Mouse (Mus musculus): Measurements from ENCODE around the gene Ctnna3. TPM values are rescaled to one million over a fixed set of nuclear protein-coding genes. Genes with fewer than 3 reads are reported as not detected.
"Not testable (repeated sequence)": the region's sequence is repeated elsewhere in the genome, so short reads cannot be mapped to it uniquely, and the experiment has no call there.

Ctnna3 gene
- polyA plus RNA-seq, 1 experiment from 2014 or later, result 1.7 TPM

DNA sequence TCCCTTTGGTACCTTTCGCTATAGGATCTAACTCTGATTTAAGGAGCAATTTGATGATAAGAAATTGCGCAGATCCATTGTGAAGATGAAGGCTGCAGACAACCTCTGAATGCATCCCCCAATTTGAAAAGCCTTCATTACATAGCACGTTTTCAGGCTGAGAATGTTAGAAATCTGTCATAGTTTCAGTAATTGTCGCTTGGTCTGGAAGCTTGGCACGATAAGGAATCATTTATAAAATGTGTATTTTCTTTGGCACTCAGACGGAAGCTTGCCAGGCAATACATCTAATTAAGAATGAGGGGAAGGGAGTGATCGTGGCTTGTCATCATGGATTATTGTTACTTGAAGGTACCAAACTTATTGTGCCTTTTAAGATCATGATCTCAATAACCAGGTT is 1511.1 kb downstream of the Ctnna3 start:
- Histone ChIP-seq H3K9me3 (ENCODE audit: control insufficient read depth, low read length) (no peaks in the 10 kb centered on the region), H3K4me3 (ENCODE audit: low read depth, low read length) (no peak overlapping the region), H3K4me1 (replicated peaks; ENCODE audit: control insufficient read depth, insufficient read depth, low read length) (no peaks in the 10 kb centered on the region), H3K9ac (ENCODE audit: low read length) (no peak overlapping the region), H3K4me2 (ENCODE audit: low read length) (no peak overlapping the region), H3K36me3 (ENCODE audit: control insufficient read depth, insufficient read depth, low read length) (no peaks in the 10 kb centered on the region), H3K27ac (ENCODE audit: low read depth) (no peak overlapping the region), H3K27me3 (replicated peaks; ENCODE audit: control insufficient read depth, insufficient read depth, low read length) (no peaks in the 10 kb centered on the region)
- DNase-seq (ENCODE audit: low spot score), result no peak
- WGBS, result 85% methylated on average over 7 of the region's 7 CpGs
- ATAC-seq (replicated peaks; ENCODE audit: low FRiP score, low TSS enrichment, low read depth), result no peak

DNA sequence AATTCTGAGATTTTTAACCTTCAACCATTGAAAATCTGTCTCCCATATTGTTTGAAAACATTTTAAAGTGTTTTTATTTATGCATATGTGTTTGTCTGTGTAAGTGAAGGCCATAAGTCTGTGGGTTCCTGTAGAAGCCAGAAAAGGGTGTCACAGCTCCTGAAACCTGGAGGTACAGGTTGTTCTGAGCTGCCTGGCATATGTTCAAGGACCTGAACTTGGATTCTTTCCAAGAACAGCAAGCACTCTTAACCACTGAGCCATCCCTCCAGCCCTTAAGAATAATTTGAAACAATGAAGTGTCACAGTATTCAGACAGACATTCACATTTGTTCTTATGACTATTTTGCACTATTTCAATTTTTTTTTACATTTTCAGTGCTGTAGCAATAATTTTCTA is 1528.5 kb downstream of the Ctnna3 start:
- ATAC-seq (replicated peaks; ENCODE audit: low FRiP score, low TSS enrichment, low read depth), result no peak
- Histone ChIP-seq H3K4me1 (replicated peaks; ENCODE audit: control insufficient read depth, insufficient read depth, low read length) (no peaks in the 10 kb centered on the region), H3K4me2 (ENCODE audit: low read length) (no peak overlapping the region), H3K27ac (ENCODE audit: low read depth) (no peak overlapping the region), H3K4me3 (ENCODE audit: low read depth, low read length) (no peak overlapping the region), H3K27me3 (replicated peaks; ENCODE audit: control insufficient read depth, insufficient read depth, low read length) (no peaks in the 10 kb centered on the region), H3K9me3 (ENCODE audit: control insufficient read depth, low read length) (no peaks in the 10 kb centered on the region), H3K9ac (ENCODE audit: low read length) (no peak overlapping the region), H3K36me3 (ENCODE audit: control insufficient read depth, insufficient read depth, low read length) (no peaks in the 10 kb centered on the region)
- DNase-seq (ENCODE audit: low spot score), result no peak

DNA sequence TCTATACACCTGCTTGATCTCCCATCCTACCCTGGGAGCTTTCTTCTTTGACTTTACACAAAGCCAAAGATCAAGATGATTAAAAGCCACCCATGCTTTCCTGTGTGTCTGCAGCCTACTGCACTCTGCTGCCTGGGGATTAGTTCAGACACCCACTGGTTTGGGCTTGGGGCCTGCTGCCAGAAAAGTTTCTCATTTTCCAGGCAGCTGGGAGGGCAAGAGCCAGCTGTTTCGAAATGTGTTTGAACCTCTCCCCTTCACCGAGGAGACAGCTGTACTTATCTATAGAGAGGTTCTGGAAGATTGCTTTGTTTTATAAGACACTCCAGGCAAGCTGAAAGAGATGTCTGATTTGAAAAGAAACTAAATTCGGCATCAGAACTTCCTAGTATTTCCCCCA is 1563.0 kb downstream of the Ctnna3 start:
- H3K9ac ChIP-seq (ENCODE audit: low read length), result no peak overlapping the region
- no peak for DNase-seq (ENCODE audit: low spot score)
- H3K27me3 ChIP-seq (replicated peaks; ENCODE audit: control insufficient read depth, insufficient read depth, low read length), result no peaks in the 10 kb centered on the region
- H3K4me2 ChIP-seq (ENCODE audit: low read length), result no peak overlapping the region
- WGBS, result 49% methylated on average over 3 of the region's 3 CpGs
- ATAC-seq (replicated peaks; ENCODE audit: low FRiP score, low TSS enrichment, low read depth), result no peak
- H3K36me3 ChIP-seq (ENCODE audit: control insufficient read depth, insufficient read depth, low read length), result no peaks in the 10 kb centered on the region
- no peak overlapping the region for H3K27ac ChIP-seq (ENCODE audit: low read depth)
- no peaks in the 10 kb centered on the region for H3K4me1 ChIP-seq (replicated peaks; ENCODE audit: control insufficient read depth, insufficient read depth, low read length)
- H3K9me3 ChIP-seq (ENCODE audit: control insufficient read depth, low read length), result no peaks in the 10 kb centered on the region
- H3K4me3 ChIP-seq (ENCODE audit: low read depth, low read length), result no peak overlapping the region

DNA sequence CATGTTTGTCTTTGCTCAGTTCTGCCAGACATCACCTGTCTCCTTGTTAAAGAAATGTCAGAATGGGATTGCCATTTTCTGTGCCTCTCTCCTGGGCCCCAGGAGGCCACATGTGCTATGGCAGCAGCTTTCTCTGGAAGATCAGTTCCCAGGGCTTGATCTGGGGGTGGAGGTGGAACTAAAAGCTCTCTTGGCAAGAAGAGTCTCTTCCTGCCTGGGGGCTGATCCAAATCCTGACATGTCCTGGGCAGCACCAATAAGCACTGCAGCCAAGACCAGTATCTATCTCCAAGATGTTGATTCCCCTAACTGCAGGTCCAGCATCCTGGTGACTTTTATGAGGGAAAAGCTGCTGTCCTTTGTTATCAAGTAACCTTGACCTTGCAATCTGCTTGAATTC is 1583.6 kb downstream of the Ctnna3 start:
- Histone ChIP-seq H3K4me3 (ENCODE audit: low read depth, low read length) (no peak overlapping the region), H3K4me2 (ENCODE audit: low read length) (no peak overlapping the region), H3K4me1 (replicated peaks; ENCODE audit: control insufficient read depth, insufficient read depth, low read length) (no peaks in the 10 kb centered on the region), H3K27ac (ENCODE audit: low read depth) (no peak overlapping the region), H3K9me3 (ENCODE audit: control insufficient read depth, low read length) (no peaks in the 10 kb centered on the region), H3K36me3 (ENCODE audit: control insufficient read depth, insufficient read depth, low read length) (no peaks in the 10 kb centered on the region), H3K27me3 (replicated peaks; ENCODE audit: control insufficient read depth, insufficient read depth, low read length) (no peaks in the 10 kb centered on the region), H3K9ac (ENCODE audit: low read length) (no peak overlapping the region)
- DNase-seq (ENCODE audit: low spot score) (no peak), ATAC-seq (replicated peaks; ENCODE audit: low FRiP score, low TSS enrichment, low read depth) (no peak)

DNA sequence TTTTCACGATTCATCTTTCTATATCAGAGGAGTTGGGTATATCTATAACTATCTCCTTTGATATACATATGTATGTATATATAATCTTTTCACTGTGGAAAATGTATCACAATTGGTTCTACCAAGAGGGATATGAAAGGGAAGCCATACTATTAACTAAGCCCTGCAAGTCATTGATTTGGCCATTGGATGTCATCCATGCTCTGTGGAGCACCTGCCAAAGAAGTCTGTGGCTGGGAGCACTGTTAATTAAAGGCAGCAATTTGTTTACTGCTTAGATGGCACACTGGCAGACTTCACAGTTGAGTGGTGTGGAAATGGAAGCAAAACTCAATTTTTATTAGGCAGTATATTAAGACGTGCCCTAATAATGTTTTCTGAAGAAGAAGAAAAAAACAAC is 1592.8 kb downstream of the Ctnna3 start:
- no peak overlapping the region for H3K27ac ChIP-seq (ENCODE audit: low read depth)

DNA sequence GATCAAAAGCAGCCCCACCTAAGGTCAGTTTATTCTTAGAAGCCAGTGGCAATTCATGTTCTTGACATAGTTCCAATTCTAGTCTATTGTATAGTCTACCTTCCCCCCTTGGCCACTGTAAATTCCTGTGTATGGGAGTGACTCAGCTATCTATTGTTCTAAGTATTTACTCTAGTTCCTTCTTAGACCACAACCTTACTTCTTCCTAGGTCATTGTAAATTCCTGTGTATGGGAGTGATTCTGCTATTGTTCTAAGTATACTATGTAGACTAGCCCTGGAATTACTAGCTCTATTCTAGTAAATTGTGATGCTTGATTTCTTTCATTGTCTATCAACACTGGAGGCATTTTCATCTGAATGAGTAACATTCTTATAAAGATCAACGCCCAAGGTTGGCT is 1603.6 kb downstream of the Ctnna3 start:
- H3K27me3 ChIP-seq (replicated peaks; ENCODE audit: control insufficient read depth, insufficient read depth, low read length); H3K9ac ChIP-seq (ENCODE audit: low read length); H3K4me1 ChIP-seq (replicated peaks; ENCODE audit: control insufficient read depth, insufficient read depth, low read length); ATAC-seq (replicated peaks; ENCODE audit: low FRiP score, low TSS enrichment, low read depth); H3K27ac ChIP-seq (ENCODE audit: low read depth); H3K4me2 ChIP-seq (ENCODE audit: low read length); H3K4me3 ChIP-seq (ENCODE audit: low read depth, low read length); H3K9me3 ChIP-seq (ENCODE audit: control insufficient read depth, low read length); DNase-seq (ENCODE audit: low spot score); H3K36me3 ChIP-seq (ENCODE audit: control insufficient read depth, insufficient read depth, low read length): not testable (repeated sequence)
- WGBS, result 83% methylated on average over 1 of the region's 1 CpGs

More for the DNA sequence above, 1592.8 kb downstream of the Ctnna3 start:
- Histone ChIP-seq H3K4me2 (ENCODE audit: low read length) (no peak overlapping the region), H3K27me3 (replicated peaks; ENCODE audit: control insufficient read depth, insufficient read depth, low read length) (no peaks in the 10 kb centered on the region), H3K4me1 (replicated peaks; ENCODE audit: control insufficient read depth, insufficient read depth, low read length) (no peaks in the 10 kb centered on the region), H3K36me3 (ENCODE audit: control insufficient read depth, insufficient read depth, low read length) (no peaks in the 10 kb centered on the region), H3K9me3 (ENCODE audit: control insufficient read depth, low read length) (no peaks in the 10 kb centered on the region), H3K9ac (ENCODE audit: low read length) (no peak overlapping the region), H3K4me3 (ENCODE audit: low read depth, low read length) (no peak overlapping the region)
- 81% methylated on average over 2 of the region's 2 CpGs for WGBS
- no peak for DNase-seq (ENCODE audit: low spot score)
- ATAC-seq (replicated peaks; ENCODE audit: low FRiP score, low TSS enrichment, low read depth), result no peak

Other genes with a start within 250 kb of the Ctnna3 start
- not detected in 2 replicates for gene Mypn, start 226.1 kb upstream of the Ctnna3 start, polyA plus RNA-seq (2014; fragmentation: Nextera tagmentation; extraction: Ambion mirVana)
- 39.8 and 46.2 TPM in 2 replicates for gene Herc4, start 186.3 kb upstream of the Ctnna3 start, polyA plus RNA-seq (2014; fragmentation: Nextera tagmentation; extraction: Ambion mirVana)
- gene Sirt1, start 48.4 kb upstream of the Ctnna3 start, polyA plus RNA-seq (2014; fragmentation: Nextera tagmentation; extraction: Ambion mirVana), result 6.8 and 6.9 TPM in 2 replicates
- 7.5 and 8.3 TPM in 2 replicates for gene Dnajc12, start 47.7 kb upstream of the Ctnna3 start, polyA plus RNA-seq (2014; fragmentation: Nextera tagmentation; extraction: Ambion mirVana)
- not detected in 2 replicates for gene Gm7075, start 8.3 kb upstream of the Ctnna3 start, polyA plus RNA-seq (2014; fragmentation: Nextera tagmentation; extraction: Ambion mirVana)